Mouse (Mus musculus) left cerebral cortex, adult 11 months (tissue): ENCODE measurements around the gene Caskin2.
A peak's percentile ranks its signal among the peaks of the same experiment; 100 is the strongest.

Source experiments
- DNase-seq: peaks from one replicate; pipeline ENCODE4 v3.0.0; 2022; ENCODE audit warnings: low spot score

Gene Caskin2

GRCm38 (mm10) chr11:115806154-115806553 is 7.3 kb downstream of the Caskin2 start:
- DNase-seq: no peak

- DNase-seq: no peak
Measured at GRCm38 (mm10) chr11:115805005-115805404, 8.4 kb downstream of the Caskin2 start.

GRCm38 (mm10) chr11:115803072-115803709 is 10.2 kb downstream of the Caskin2 start:
- no peak for DNase-seq

DNA sequence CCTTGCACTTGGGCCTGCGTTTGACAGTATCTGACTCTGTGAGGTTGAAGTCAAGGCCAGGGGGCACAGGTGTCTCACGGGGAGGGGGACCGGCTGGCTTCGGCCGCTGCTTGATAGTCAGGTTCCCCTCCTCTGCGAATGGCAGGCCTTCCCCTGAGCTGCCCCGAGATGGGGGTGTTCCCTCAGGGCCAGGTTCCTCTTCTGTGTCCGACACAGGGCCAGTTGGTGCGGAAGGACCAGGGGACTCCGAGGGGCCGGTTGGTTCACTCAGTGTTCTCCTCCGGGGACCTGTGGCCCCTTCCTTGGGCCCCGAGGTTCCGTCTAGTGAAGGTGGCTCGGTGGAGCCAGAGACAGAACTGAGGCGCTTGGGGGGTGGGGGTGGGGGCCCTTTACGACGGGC is 12.5 kb downstream of the Caskin2 start:
- DNase-seq: no peak

DNA sequence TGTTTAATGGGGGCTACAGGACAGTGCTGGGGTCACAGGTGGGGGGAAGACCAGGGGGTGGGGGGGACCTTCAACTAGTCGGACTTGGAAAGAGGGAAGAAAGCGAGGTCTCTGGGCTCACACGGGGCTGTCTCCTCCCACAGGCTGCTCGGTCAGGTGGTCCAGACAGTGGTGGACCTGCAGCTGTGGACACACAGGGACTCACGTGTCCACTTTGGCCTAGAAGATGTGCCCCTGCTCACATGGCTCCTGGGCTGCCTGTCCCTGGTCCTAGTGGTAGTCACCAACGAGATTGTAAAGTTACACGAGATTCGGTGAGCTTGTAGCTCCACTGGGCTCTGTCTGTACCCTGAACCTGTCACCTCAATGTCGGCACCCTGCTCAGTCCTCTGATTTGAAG is 15.8 kb downstream of the Caskin2 start:
- DNase-seq: no peak

DNA sequence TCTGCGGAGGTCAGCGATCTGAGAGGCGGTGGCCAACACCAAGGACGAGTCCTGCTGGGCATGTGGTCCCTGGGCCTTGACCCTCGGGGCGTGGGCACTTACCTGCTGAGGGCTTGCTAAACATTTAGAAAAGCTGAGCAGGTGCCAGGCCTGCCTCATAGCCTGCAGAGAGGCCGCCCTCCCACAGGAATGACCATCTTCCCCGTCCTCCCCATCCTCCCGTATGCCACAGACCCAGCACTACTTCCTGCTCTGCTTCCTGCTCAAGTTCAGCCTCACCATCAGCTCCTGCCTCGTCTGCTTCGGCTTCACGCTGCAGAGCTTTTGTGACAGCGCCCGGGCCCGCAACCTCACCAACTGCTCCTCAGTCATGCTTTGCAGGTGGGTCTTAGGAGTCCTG is 16.5 kb downstream of the Caskin2 start:
- no peak for DNase-seq

DNA sequence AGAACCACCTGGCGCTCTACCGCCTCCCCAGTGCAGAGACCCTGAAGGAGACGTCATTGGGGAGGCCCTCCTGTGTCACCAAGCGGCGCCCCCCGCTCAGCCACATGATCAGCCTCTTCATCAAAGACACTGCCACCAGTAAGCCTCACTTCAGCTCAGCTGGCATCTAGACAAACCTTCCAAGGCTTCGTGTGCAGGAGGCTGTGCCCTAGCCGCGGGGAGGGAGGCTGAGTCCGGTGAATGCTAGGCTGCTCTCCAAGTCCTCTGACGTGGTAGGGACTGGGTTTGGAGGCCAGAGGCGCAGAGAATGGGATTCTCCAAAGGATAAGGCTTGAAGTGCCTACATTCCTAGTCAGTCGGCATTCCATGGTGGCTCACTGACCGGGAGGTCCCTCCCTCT is 21.1 kb downstream of the Caskin2 start:
- DNase-seq: no peak

DNA sequence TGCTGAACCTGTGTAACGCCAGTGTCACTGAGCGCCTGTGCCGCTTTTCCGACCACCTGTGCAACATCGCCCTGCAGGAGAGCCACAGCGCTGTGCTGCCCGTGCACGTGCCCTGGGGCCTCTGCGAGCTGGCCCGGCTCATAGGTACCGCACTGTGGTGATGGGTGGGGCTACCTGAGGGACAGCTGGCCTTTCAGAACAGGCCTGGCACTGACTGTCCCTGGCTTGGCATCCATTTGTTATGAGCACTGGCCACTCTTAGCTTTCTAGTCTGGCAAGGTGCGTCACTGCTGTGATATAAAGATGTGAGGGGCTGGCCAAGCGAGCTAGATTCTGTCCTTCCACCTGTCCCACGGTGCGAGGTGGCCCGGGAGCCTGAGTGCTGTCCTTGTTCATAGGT is 21.5 kb downstream of the Caskin2 start:
- no peak for DNase-seq

DNA sequence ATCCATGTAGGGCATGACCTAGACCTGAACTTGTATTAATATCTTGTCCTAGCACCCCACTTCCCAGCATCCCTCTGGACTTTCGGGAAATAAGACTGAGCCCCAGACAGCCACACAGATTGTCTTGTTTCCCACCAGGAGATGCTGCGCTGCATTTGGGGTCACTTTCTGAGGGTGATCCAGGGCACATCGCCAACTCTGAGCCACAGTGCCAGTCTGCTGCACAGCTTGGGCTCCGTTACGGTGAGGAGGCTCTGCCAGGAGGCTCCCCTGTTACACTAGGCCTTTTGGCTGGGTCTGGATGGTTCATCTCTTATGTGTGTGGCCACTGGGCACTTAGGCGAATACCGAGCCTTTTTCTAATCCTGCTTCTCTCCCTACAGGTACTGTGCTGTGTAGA is 23.7 kb downstream of the Caskin2 start:
- no peak for DNase-seq

DNA sequence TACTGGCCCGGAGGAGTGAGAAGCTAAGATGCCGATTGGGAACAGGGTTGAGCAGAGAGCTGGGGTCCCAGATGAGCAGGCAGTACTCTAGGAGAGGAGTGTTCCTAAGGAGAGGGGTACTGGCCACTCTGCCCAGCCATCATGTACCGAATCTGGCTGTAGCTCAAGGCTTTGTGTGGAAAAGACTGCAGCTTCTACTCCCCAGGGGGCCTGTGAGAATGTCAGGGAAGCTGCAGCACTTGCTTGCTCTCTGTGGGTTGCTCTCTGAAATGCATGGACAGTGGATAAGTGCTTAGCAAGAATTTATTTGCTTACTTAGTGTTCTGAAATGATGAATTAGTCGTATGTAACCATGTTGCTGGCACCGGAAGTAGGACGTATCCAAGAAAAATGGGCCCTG is 27.0 kb downstream of the Caskin2 start:
- no peak for DNase-seq

GRCm38 (mm10) chr11:115780141-115781070 is 33.0 kb downstream of the Caskin2 start:
- peak; percentile 52 for DNase-seq

GRCm38 (mm10) chr11:115779038-115779571 is 34.3 kb downstream of the Caskin2 start:
- DNase-seq: no peak

DNA sequence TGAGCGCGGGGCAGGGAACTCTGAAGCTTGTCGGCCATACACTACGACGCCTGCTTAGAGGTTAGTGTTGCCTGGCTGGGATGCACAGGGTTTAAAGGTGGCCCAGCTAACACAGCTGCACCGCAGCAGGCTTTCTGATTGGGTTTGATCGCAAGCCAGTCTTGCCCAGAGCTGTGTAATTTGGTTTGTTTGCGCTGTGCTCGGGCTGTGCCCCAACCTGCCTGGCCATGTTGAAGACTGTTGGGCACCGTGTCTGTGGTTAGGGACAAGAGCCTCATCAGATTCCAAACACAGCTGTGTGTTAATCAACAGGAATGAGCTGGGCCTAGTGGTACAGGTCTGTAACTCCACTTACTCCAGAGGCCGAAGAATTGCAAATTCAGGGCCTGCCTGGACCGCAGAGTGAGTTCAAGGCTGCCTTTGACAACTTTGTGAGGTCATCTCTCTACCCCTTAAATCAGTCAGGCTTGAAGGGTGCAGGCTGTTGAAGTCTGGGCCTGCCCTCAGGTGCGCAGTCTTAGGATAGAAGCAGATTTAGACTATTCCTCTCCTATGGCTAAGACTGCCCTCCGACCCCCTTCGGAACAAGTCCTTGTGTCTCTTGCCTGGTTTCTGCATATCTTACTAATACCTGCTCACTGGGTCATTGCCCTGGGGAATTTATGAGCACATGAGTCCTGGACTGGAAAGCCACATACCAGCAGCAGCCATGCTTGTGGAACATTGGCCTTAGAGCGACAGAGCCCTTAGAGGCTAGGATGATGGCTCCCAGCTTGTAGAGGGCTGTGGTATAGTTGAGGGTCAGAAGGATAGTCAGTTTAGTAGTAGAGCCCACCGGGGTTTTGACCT is 35.7 kb downstream of the Caskin2 start:
- no peak for DNase-seq

DNA sequence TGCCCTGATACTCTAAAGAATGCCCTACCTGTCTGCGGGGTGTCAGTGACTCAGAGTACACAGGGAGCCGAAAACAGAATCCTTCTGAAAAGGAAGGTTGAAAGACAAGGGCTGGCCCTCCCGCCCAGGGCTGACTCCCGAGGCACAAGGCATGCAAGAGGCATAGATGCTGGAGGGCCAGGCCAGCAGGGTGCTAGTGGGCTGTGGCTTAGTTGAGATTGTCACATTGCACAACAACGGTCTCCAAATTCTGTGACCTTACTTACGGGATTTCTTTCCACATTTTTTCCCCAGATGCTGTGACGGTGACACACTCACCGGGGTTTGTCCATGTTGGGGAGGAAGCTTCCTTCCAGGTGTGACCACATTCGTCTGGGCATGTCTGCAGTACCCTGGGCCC is 36.5 kb downstream of the Caskin2 start:
- no peak for DNase-seq

DNA sequence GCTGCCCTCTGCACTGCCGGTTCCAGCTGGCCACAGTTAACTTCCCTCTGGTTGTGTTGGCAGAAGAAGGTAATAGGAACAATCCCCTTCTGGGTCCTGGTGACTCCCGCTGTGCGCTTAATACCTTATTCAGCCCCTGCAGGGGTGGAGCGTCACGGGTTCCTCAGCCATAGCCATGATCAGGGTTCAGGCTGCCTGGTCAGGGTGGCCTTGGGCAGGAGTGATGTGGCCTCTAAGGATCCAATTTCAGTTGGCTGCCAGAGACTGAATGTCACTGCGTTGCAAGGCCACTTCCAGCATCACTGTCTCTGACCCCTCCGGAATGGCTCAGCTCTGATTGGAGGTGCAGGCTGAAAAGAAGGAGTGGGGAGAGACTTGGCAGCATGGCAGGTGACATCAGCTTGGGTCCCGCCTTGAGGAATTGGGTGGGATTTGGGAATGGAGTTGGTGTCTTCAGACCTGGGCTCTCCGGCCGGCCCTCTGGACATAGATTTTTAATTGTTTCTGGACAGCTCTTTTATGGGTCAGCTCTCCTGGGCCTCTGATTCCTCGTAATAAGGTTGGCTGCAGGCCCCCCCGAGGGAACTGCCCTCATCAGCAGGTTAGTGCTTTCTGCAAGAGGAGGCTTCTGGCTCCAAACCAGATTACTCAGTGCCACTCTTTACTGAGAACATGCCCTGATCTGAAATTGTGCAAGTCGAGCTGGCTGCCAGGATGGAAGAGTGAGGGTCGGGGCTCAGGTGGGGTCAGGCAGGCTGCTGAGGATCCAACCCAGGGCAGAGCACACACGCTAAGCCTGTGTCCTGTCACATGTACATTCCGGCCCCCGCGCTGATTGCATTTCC is 37.4 kb downstream of the Caskin2 start:
- no peak for DNase-seq

DNA sequence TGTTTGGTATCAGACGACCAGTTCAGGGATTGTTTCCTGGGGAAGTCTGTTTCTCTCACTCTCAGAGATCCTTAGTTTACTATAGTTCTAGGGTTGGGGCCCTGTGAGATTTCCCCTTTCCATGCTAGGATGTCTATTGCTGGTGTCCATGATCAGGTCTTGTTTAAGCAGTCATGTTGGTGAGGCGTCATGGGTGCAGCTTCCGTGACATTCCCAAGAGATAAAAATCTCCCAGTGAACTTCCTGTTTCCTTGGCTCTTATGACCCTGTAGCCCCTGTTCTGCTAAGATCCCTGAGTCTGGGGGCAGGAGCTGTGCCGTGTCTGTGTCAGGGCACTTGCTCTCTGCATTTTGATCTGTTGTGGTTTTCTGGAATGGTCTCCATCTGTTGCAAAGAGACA is 38.8 kb downstream of the Caskin2 start:
- DNase-seq: no peak

DNA sequence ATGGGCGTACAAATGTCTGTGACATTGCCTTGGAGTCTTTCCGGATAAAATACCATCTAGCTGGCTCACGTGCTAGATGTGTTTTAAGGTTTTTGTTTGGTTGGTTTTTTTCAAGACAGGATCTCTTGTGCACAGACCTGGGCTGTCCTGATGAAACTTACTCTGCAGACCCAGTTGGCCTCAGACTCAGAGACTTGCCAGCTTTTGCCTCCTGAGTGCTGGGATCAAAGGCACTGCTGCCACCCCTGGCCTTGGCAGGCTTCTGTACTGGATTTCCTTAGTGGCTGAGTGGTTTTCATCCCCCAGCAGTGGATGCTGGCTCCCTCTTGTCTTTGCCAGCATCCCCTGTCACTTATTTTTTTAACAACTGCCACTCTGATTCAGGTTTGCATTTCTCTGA is 44.5 kb downstream of the Caskin2 start:
- no peak for DNase-seq

GRCm38 (mm10) chr11:115766981-115767380 is 46.5 kb downstream of the Caskin2 start:
- no peak for DNase-seq

DNA sequence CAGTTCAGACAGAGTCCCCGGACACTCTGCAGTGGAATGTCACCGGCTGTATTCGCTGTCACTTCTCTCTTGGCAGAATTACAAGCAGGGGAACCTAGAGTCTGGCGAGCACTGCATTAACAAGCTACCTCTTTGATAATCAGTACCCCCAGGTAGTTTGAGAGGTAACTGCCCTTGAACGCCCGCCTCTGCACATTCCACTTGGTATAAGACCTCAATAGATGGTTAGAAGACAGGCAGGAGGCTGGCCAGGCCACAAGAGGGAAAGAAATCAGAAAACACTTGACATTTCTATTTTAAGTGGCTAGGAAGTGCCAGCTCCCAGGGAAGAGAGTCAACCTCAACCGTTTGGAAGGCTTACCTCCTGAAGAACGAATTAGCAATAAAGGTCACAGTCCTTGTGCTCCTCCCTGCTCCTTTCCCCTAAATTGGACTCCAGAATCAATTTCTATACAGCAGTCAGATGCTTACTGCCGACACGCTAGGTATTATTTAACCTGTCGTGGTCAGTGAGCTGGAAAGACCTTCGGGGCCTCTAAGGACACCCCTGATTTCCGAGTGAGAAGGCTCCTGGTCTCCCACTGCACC is 47.0 kb downstream of the Caskin2 start:
- DNase-seq: no peak

GRCm38 (mm10) chr11:115765607-115766141 is 47.8 kb downstream of the Caskin2 start:
- DNase-seq: no peak
